Mouse (Mus musculus) limb, embryonic 11.5 days (tissue): ENCODE measurements around the gene Bmpr1b. TPM values are rescaled to one million over a fixed set of nuclear protein-coding genes. Genes with fewer than 3 reads are reported as not detected.

Experiments
- ATAC-seq: fragments of 200-750 bp; cut with Nextera tagmentation; 2 replicates; pipeline ENCODE4 v1.8.0; 2017; ENCODE audit warnings: low read depth; ENCODE audit not compliant: insufficient number of reproducible peaks, low FRiP score, low TSS enrichment
- DNase-seq: peaks from one replicate; pipeline ENCODE4 v3.0.0-alpha.2; 2015; ENCODE audit warnings: low spot score
- H3K27ac ChIP-seq: fragments of 300-500 bp; sonication (generic); replicated peaks from 2 replicates; pipeline ENCODE4 v1.5.1; 2014; ENCODE audit warnings: low read depth, mild to moderate bottlenecking, low read length
- H3K27me3 ChIP-seq: fragments of 300-500 bp; sonication (generic); 2 replicates; pipeline ENCODE4 v1.6.1; 2014; ENCODE audit warnings: mild to moderate bottlenecking, low read length, mixed read lengths; ENCODE audit not compliant: control insufficient read depth, insufficient read depth
- H3K36me3 ChIP-seq: fragments of 300-500 bp; sonication (generic); 2 replicates; pipeline ENCODE4 v1.6.1; 2014; ENCODE audit warnings: mild to moderate bottlenecking, low read length, moderate library complexity, mixed read lengths; ENCODE audit not compliant: control insufficient read depth, insufficient read depth
- H3K4me1 ChIP-seq: fragments of 300-500 bp; sonication (generic); 2 replicates; pipeline ENCODE4 v1.6.1; 2014; ENCODE audit warnings: low read length, mixed read lengths; ENCODE audit not compliant: control insufficient read depth, insufficient read depth
- H3K4me2 ChIP-seq: fragments of 300-500 bp; sonication (generic); 2 replicates; pipeline ENCODE4 v1.6.1; 2014; ENCODE audit warnings: low read depth, mild to moderate bottlenecking, moderate library complexity; ENCODE audit not compliant: severe bottlenecking
- H3K4me3 ChIP-seq: fragments of 300-500 bp; sonication (generic); 2 replicates; pipeline ENCODE4 v1.5.1; 2014; ENCODE audit warnings: low read depth, low read length
- H3K9ac ChIP-seq: fragments of 300-500 bp; sonication (generic); 2 replicates; pipeline ENCODE4 v1.6.1; 2014; ENCODE audit warnings: mild to moderate bottlenecking, low read length
- H3K9me3 ChIP-seq: fragments of 300-500 bp; sonication (generic); 2 replicates; pipeline ENCODE4 v1.6.1; 2016; ENCODE audit warnings: low read length; ENCODE audit not compliant: control insufficient read depth
- WGBS: fragments of 180-500 bp; shearing (Covaris S2); extraction: QIAGEN DNeasy Blood & Tissue Kit; methylation state at CpG from one replicate; pipeline ENCODE4 v1.1.7; 2014; 5-methylcytosine and 5-hydroxymethylcytosine counted together
- polyA plus RNA-seq: library from polyadenylated mRNA; unstranded; fragments of >200 nt; fragmentation: Nextera tagmentation; extraction: Ambion mirVana; gene quantifications from 2 replicates; pipeline ENCODE4 v1.2.1, GENCODE M21; 2014

Bmpr1b gene
- polyA plus RNA-seq, 1 experiment from 2014 or later, result 12.2 TPM

GRCm38 (mm10) chr3:141981613-141982432 lies 187.4 kb downstream of the Bmpr1b start:
- peaks cover 6% of the 10 kb centered on the region; the same call in 1 of the 2 replicates for H3K4me1 ChIP-seq
- no peaks in the 10 kb centered on the region for H3K36me3 ChIP-seq
- no peak for DNase-seq
- H3K27ac ChIP-seq, result no peak overlapping the region
- no peak overlapping the region for H3K4me3 ChIP-seq
- H3K4me2 ChIP-seq, result no peak overlapping the region
- no peak for ATAC-seq
- no peaks in the 10 kb centered on the region for H3K9me3 ChIP-seq
- no peaks in the 10 kb centered on the region for H3K27me3 ChIP-seq
- 88% methylated on average over 24 of the region's 24 CpGs for WGBS
- H3K9ac ChIP-seq, result no peak overlapping the region

DNA sequence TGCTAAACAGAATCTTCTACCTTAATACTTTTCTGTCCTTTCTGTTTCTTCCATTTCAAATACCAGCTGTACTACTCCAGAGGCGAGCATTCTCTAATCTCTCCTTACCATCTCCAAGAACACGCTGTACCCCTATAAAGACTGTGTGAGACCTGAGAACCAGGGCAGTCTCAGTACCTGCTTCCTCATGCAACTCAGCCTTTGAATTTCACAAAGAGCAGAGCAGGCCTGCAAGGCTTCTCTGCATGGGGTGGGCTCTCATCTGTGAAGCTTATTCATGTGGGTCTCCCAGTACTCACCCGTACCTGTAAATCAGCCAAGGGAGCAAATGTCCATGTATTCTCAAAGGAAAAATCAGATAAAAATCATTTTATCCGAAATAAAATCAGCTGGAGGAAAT lies 203.0 kb downstream of the Bmpr1b start:
- no peak for ATAC-seq
- Histone ChIP-seq H3K27ac (no peak overlapping the region), H3K4me3 (no peak overlapping the region), H3K4me1 (no peaks in the 10 kb centered on the region), H3K27me3 (no peaks in the 10 kb centered on the region), H3K36me3 (no peaks in the 10 kb centered on the region), H3K4me2 (no peak overlapping the region), H3K9ac (no peak overlapping the region), H3K9me3 (no peaks in the 10 kb centered on the region)
- WGBS, result 68% methylated on average over 4 of the region's 4 CpGs
- DNase-seq, result no peak

DNA sequence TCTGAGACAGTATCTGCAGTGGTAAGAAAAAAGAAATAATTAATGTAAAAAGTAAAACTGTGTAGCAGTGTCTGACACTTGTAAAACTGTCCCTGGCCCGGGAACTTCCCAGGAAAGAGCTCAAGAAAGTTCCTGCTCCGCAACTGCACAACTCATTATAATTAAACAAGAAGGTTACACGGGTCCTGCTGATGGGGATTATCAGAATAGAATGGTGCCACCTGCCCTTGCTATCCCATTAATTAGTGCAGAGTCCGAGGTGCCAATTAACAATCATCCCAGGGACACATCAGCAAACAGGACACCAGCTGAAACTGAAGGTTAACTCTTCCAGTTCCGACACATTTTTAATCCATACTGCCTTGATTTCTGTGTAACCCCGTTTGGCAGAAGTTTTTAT lies 216.3 kb downstream of the Bmpr1b start:
- H3K4me2 ChIP-seq, result no peak overlapping the region
- H3K36me3 ChIP-seq, result no peaks in the 10 kb centered on the region
- H3K9ac ChIP-seq, result no peak overlapping the region
- DNase-seq, result no peak
- H3K4me1 ChIP-seq, result no peaks in the 10 kb centered on the region
- no peaks in the 10 kb centered on the region for H3K27me3 ChIP-seq
- no peak overlapping the region for H3K27ac ChIP-seq
- ATAC-seq, result no peak
- no peak overlapping the region for H3K4me3 ChIP-seq
- WGBS, result 42% methylated on average over 6 of the region's 6 CpGs
- no peaks in the 10 kb centered on the region for H3K9me3 ChIP-seq

- no peaks in the 10 kb centered on the region for H3K27me3 ChIP-seq
- WGBS, result 79% methylated on average over 8 of the region's 8 CpGs
- H3K36me3 ChIP-seq, result no peaks in the 10 kb centered on the region
- no peaks in the 10 kb centered on the region for H3K4me1 ChIP-seq
- H3K9ac ChIP-seq, result no peak overlapping the region
- ATAC-seq, result no peak
- H3K27ac ChIP-seq, result no peak overlapping the region
- H3K4me2 ChIP-seq, result no peak overlapping the region
- no peak overlapping the region for H3K4me3 ChIP-seq
- no peak for DNase-seq
- H3K9me3 ChIP-seq, result no peaks in the 10 kb centered on the region
Measured at GRCm38 (mm10) chr3:141950642-141951041, 218.6 kb downstream of the Bmpr1b start.

GRCm38 (mm10) chr3:141948506-141948905 lies 220.7 kb downstream of the Bmpr1b start:
- H3K9me3 ChIP-seq, result no peaks in the 10 kb centered on the region
- H3K27me3 ChIP-seq, result no peaks in the 10 kb centered on the region
- no peak overlapping the region for H3K4me3 ChIP-seq
- DNase-seq (no peak), ATAC-seq (no peak)
- no peak overlapping the region for H3K27ac ChIP-seq
- H3K4me1 ChIP-seq, result no peaks in the 10 kb centered on the region
- no peak overlapping the region for H3K4me2 ChIP-seq
- 67% methylated on average over 1 of the region's 1 CpGs for whole genome bisulfite sequencing
- no peak overlapping the region for H3K9ac ChIP-seq
- no peaks in the 10 kb centered on the region for H3K36me3 ChIP-seq

DNA sequence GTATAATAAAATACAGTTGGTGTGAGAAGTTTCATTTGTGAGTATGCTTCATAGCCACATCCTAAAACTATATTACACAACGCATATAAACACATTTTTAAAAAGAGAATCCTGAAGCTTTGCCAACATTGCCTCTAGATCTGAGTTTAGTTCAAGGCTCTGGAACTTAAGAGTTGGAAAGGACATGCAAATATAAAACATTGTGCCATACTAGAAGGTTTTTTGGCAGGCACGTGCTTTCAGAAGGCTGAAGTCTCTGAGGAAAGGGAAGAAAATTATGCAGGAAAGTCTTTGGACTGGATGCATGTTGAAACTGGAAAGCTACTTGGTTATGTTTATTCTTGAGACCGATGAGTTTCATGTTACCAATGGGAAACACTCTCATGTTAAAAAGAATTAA lies 221.1 kb downstream of the Bmpr1b start:
- Histone ChIP-seq H3K4me2 (no peak overlapping the region), H3K9me3 (no peaks in the 10 kb centered on the region), H3K9ac (no peak overlapping the region), H3K4me3 (no peak overlapping the region), H3K36me3 (no peaks in the 10 kb centered on the region), H3K27me3 (no peaks in the 10 kb centered on the region), H3K27ac (no peak overlapping the region), H3K4me1 (no peaks in the 10 kb centered on the region)
- WGBS, result 87% methylated on average over 3 of the region's 3 CpGs
- no peak for DNase-seq
- ATAC-seq, result no peak

- DNase-seq (no peak), ATAC-seq (no peak)
- H3K27ac ChIP-seq, result no peak overlapping the region
- H3K4me3 ChIP-seq, result no peak overlapping the region
- H3K4me1 ChIP-seq, result no peaks in the 10 kb centered on the region
- H3K4me2 ChIP-seq, result no peak overlapping the region
- no peak overlapping the region for H3K9ac ChIP-seq
- H3K9me3 ChIP-seq, result no peaks in the 10 kb centered on the region
- H3K27me3 ChIP-seq, result 0 out of 2 replicates have a peak, but pooled peaks cover 3% of the 10 kb centered on the region
- WGBS, result 83% methylated on average over 2 of the region's 2 CpGs
- H3K36me3 ChIP-seq, result no peaks in the 10 kb centered on the region
Measured at GRCm38 (mm10) chr3:141946846-141947245, 222.4 kb downstream of the Bmpr1b start.

DNA sequence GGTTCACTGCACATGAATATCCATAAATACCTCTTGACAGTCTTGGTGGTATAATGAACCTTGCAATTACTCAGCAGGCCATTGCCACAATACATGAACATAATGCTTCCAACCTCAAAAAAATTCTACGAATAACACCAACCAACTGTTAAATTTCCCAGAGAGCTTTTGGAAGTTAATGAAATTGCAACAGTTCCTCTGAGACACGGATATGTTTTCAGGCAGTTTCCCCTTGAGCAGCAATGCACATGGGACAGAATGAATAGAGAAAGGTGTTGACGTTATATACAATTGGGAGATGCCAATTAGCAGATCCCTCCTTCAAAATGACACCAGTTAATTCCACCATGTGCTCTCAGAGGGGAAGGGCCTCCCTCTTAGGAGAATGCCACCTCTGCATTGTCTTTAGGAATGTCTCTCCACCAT lies 225.9 kb downstream of the Bmpr1b start:
- no peaks in the 10 kb centered on the region for H3K36me3 ChIP-seq
- no peak overlapping the region for H3K4me2 ChIP-seq
- no peak overlapping the region for H3K9ac ChIP-seq
- DNase-seq (no peak), ATAC-seq (no peak)
- WGBS, result 70% methylated on average over 3 of the region's 3 CpGs
- H3K27ac ChIP-seq, result no peak overlapping the region
- H3K4me1 ChIP-seq, result no peaks in the 10 kb centered on the region
- H3K27me3 ChIP-seq, result 0 out of 2 replicates have a peak, but pooled peaks cover 3% of the 10 kb centered on the region
- H3K4me3 ChIP-seq, result no peak overlapping the region
- no peaks in the 10 kb centered on the region for H3K9me3 ChIP-seq
